Mouse (Mus musculus) liver, postnatal 0 days (tissue): ENCODE results near the gene Smim11. TPM values are rescaled to one million over a fixed set of nuclear protein-coding genes. Genes with fewer than 3 reads are reported as not detected.

Experiments
- ATAC-seq: fragments of 200-750 bp; cut with Nextera tagmentation; 2 replicates; pipeline ENCODE4 v1.8.0; 2017; ENCODE audit warnings: mild to moderate bottlenecking, moderate library complexity
- DNase-seq: peaks from one replicate; pipeline ENCODE4 v3.0.0-alpha.2; 2016
- H3K27ac ChIP-seq: fragments of 300-500 bp; sonication (generic); 2 replicates; pipeline ENCODE4 v1.5.1; 2014; ENCODE audit warnings: antibody characterized with exemption, moderate library complexity, mild to moderate bottlenecking, low read depth
- H3K27me3 ChIP-seq: fragments of 300-500 bp; sonication (generic); 2 replicates; pipeline ENCODE4 v1.6.1; 2014; ENCODE audit warnings: low read length, control low read depth, mixed read lengths; ENCODE audit not compliant: insufficient read depth
- H3K36me3 ChIP-seq: fragments of 300-500 bp; sonication (generic); replicated peaks from 2 replicates; pipeline ENCODE4 v1.6.1; 2014; ENCODE audit warnings: mild to moderate bottlenecking, control low read depth, low read length, moderate library complexity, mixed read lengths; ENCODE audit not compliant: insufficient read depth
- H3K4me1 ChIP-seq: fragments of 300-500 bp; sonication (generic); 2 replicates; pipeline ENCODE4 v1.6.1; 2014; ENCODE audit warnings: antibody characterized with exemption, mild to moderate bottlenecking, control low read depth; ENCODE audit not compliant: insufficient read depth
- H3K4me2 ChIP-seq: fragments of 300-500 bp; sonication (generic); 2 replicates; pipeline ENCODE4 v1.6.1; 2014; ENCODE audit warnings: low read depth, mild to moderate bottlenecking, low read length, moderate library complexity, mixed read lengths
- H3K4me3 ChIP-seq: fragments of 300-500 bp; sonication (generic); 2 replicates; pipeline ENCODE4 v1.5.1; 2014; ENCODE audit warnings: low read depth, low read length
- H3K9ac ChIP-seq: fragments of 300-500 bp; sonication (generic); replicated peaks from 2 replicates; pipeline ENCODE4 v1.6.1; 2014; ENCODE audit warnings: mild to moderate bottlenecking, moderate library complexity
- H3K9me3 ChIP-seq: fragments of 300-500 bp; sonication (generic); 2 replicates; pipeline ENCODE4 v1.6.1; 2016; ENCODE audit warnings: mild to moderate bottlenecking, control low read depth, low read length, mixed read lengths
- CTCF ChIP-seq: sonication (generic); IDR thresholded peaks from 2 replicates; pipeline ENCODE4 v1.5.1; 2016; ENCODE audit warnings: antibody characterized with exemption, low read depth
- EP300 ChIP-seq: IDR thresholded peaks from 2 replicates; pipeline ENCODE4 v1.6.1; 2016; ENCODE audit warnings: antibody characterized with exemption, low read depth, mild to moderate bottlenecking
- WGBS: fragments of 180-500 bp; shearing (Covaris S2); extraction: QIAGEN DNeasy Blood & Tissue Kit; methylation state at CpG from one replicate; pipeline ENCODE4 v1.1.7; 2014; ENCODE audit not compliant: insufficient replicate concordance; 5-methylcytosine and 5-hydroxymethylcytosine counted together
- polyA plus RNA-seq: library from polyadenylated mRNA; unstranded; fragments of >200 nt; fragmentation: Nextera tagmentation; extraction: Ambion mirVana; gene quantifications from 2 replicates; pipeline ENCODE4 v1.2.1, GENCODE M21; 2015

Gene Smim11
- polyA plus RNA-seq, 1 experiment from 2014 or later = 42.5 TPM

GRCm38 (mm10) chr16:92324309-92325061 is 23.4 kb downstream of the Smim11 start:
- TF ChIP-seq CTCF = no peak
- TF ChIP-seq EP300 = no peak
- no peak overlapping the region for H3K4me3 ChIP-seq
- DNase-seq (no peak), ATAC-seq (peak; percentile 76)
- no peaks in the 10 kb centered on the region for H3K36me3 ChIP-seq
- H3K9ac ChIP-seq = no peak overlapping the region
- no peaks in the 10 kb centered on the region for H3K27me3 ChIP-seq
- WGBS = 51% methylated on average over 7 of the region's 7 CpGs
- H3K27ac ChIP-seq = no peak overlapping the region
- H3K4me2 ChIP-seq = no peak overlapping the region
- H3K9me3 ChIP-seq = no peaks in the 10 kb centered on the region
- no peaks in the 10 kb centered on the region for H3K4me1 ChIP-seq

GRCm38 (mm10) chr16:92325062-92325406 is 23.9 kb downstream of the Smim11 start:
- ATAC-seq = no peak
- H3K27me3 ChIP-seq = no peaks in the 10 kb centered on the region
- H3K4me3 ChIP-seq = no peak overlapping the region
- H3K9me3 ChIP-seq = no peaks in the 10 kb centered on the region
- H3K27ac ChIP-seq = no peak overlapping the region
- no peak overlapping the region for H3K4me2 ChIP-seq
- 57% methylated on average over 1 of the region's 1 CpGs for WGBS
- no peaks in the 10 kb centered on the region for H3K36me3 ChIP-seq
- DNase-seq = no peak
- no peaks in the 10 kb centered on the region for H3K4me1 ChIP-seq
- TF ChIP-seq EP300 (no peak), CTCF (no peak)
- H3K9ac ChIP-seq = no peak overlapping the region

GRCm38 (mm10) chr16:92327911-92328310 is 26.8 kb downstream of the Smim11 start:
- no peaks in the 10 kb centered on the region for H3K4me1 ChIP-seq
- TF ChIP-seq EP300 = no peak
- TF ChIP-seq CTCF = no peak
- ATAC-seq = no peak
- 82% methylated on average over 10 of the region's 10 CpGs for WGBS
- H3K36me3 ChIP-seq = no peaks in the 10 kb centered on the region
- no peaks in the 10 kb centered on the region for H3K9me3 ChIP-seq
- no peak overlapping the region for H3K4me2 ChIP-seq
- H3K4me3 ChIP-seq = no peak overlapping the region
- DNase-seq = no peak
- H3K27me3 ChIP-seq = no peaks in the 10 kb centered on the region
- H3K27ac ChIP-seq = no peak overlapping the region
- no peak overlapping the region for H3K9ac ChIP-seq

GRCm38 (mm10) chr16:92330966-92331365 is 29.9 kb downstream of the Smim11 start:
- ATAC-seq (0 out of 2 replicates have a peak, but pooled peaks have one; percentile 12), DNase-seq (no peak)
- Histone ChIP-seq H3K9ac (no peak overlapping the region), H3K36me3 (no peaks in the 10 kb centered on the region), H3K4me2 (no peak overlapping the region), H3K4me1 (no peaks in the 10 kb centered on the region), H3K27me3 (no peaks in the 10 kb centered on the region), H3K9me3 (no peaks in the 10 kb centered on the region), H3K4me3 (no peak overlapping the region), H3K27ac (0 out of 2 replicates have a peak overlapping the region, but pooled peaks have one; percentile 11)
- no peak for TF ChIP-seq EP300
- TF ChIP-seq CTCF = no peak
- WGBS = 59% methylated on average over 5 of the region's 5 CpGs

GRCm38 (mm10) chr16:92334600-92334999 is 33.5 kb downstream of the Smim11 start:
- no peak overlapping the region for H3K9ac ChIP-seq
- peak; percentile 19; the same call in 1 of the 2 replicates for TF ChIP-seq CTCF
- TF ChIP-seq EP300 = no peak
- H3K27me3 ChIP-seq = no peaks in the 10 kb centered on the region
- H3K4me2 ChIP-seq = no peak overlapping the region
- WGBS = 56% methylated on average over 9 of the region's 9 CpGs
- no peak overlapping the region for H3K4me3 ChIP-seq
- ATAC-seq = no peak
- H3K9me3 ChIP-seq = no peaks in the 10 kb centered on the region
- DNase-seq = no peak
- no peaks in the 10 kb centered on the region for H3K4me1 ChIP-seq
- H3K36me3 ChIP-seq = no peaks in the 10 kb centered on the region
- H3K27ac ChIP-seq = no peak overlapping the region

GRCm38 (mm10) chr16:92336280-92336679 is 35.2 kb downstream of the Smim11 start:
- peak; percentile 76 for DNase-seq
- 8% methylated on average over 9 of the region's 9 CpGs for WGBS
- Histone ChIP-seq H3K9ac (no peak overlapping the region), H3K9me3 (no peaks in the 10 kb centered on the region), H3K4me1 (peaks cover 3% of the 10 kb centered on the region), H3K4me2 (no peak overlapping the region), H3K27me3 (no peaks in the 10 kb centered on the region), H3K36me3 (no peaks in the 10 kb centered on the region), H3K4me3 (no peak overlapping the region), H3K27ac (no peak overlapping the region)
- TF ChIP-seq EP300 = no peak
- TF ChIP-seq CTCF = peak; percentile 93
- ATAC-seq = peak; percentile 59
